Mouse (Mus musculus): Measurements from ENCODE around the gene Coro7. TPM values are rescaled to one million over a fixed set of nuclear protein-coding genes. Genes with fewer than 3 reads are reported as not detected.

Coro7 gene
- polyA plus RNA-seq, 1 experiment from 2014 or later, result 15.0 TPM

- peak overlapping the region; percentile 46; the same call in 1 of the 2 replicates for H3K27ac ChIP-seq (ENCODE audit: low read length)
- H3K4me1 ChIP-seq (ENCODE audit: control insufficient read depth, insufficient read depth, low read length), result peaks cover 28% of the 10 kb centered on the region
- no peak for ATAC-seq (ENCODE audit: insufficient number of reproducible peaks, insufficient read depth, low FRiP score, low read depth)
- peaks cover 10% of the 10 kb centered on the region for H3K36me3 ChIP-seq (ENCODE audit: control insufficient read depth, insufficient read depth, low read length)
- H3K9me3 ChIP-seq (ENCODE audit: control insufficient read depth, low read depth, low read length), result no peaks in the 10 kb centered on the region
- no peak overlapping the region for H3K9ac ChIP-seq (replicated peaks; ENCODE audit: low read depth, low read length)
- no peak overlapping the region for H3K4me3 ChIP-seq (ENCODE audit: low read depth, low read length)
- H3K4me2 ChIP-seq (replicated peaks; ENCODE audit: low read depth, low read length), result no peak overlapping the region
- 63% methylated on average over 9 of the region's 9 CpGs for WGBS
- H3K27me3 ChIP-seq (ENCODE audit: control insufficient read depth, insufficient read depth, low read length), result no peaks in the 10 kb centered on the region
Observed at GRCm38 (mm10) chr16:4656571-4657081, 23.0 kb downstream of the Coro7 start.

- WGBS, result 25% methylated on average over 11 of the region's 11 CpGs
- no peak for ATAC-seq (ENCODE audit: insufficient number of reproducible peaks, insufficient read depth, low FRiP score, low read depth)
- H3K9me3 ChIP-seq (ENCODE audit: control insufficient read depth, low read depth, low read length), result no peaks in the 10 kb centered on the region
- H3K36me3 ChIP-seq (ENCODE audit: control insufficient read depth, insufficient read depth, low read length), result peaks cover 13% of the 10 kb centered on the region
- peak overlapping the region; percentile 46; the same call in 1 of the 2 replicates for H3K27ac ChIP-seq (ENCODE audit: low read length)
- peaks cover 28% of the 10 kb centered on the region for H3K4me1 ChIP-seq (ENCODE audit: control insufficient read depth, insufficient read depth, low read length)
- H3K4me2 ChIP-seq (replicated peaks; ENCODE audit: low read depth, low read length), result no peak overlapping the region
- no peak overlapping the region for H3K9ac ChIP-seq (replicated peaks; ENCODE audit: low read depth, low read length)
- no peak overlapping the region for H3K4me3 ChIP-seq (ENCODE audit: low read depth, low read length)
- H3K27me3 ChIP-seq (ENCODE audit: control insufficient read depth, insufficient read depth, low read length), result no peaks in the 10 kb centered on the region
Observed at GRCm38 (mm10) chr16:4655764-4656570, 23.6 kb downstream of the Coro7 start.

- H3K27ac ChIP-seq (ENCODE audit: low read length), result peak overlapping the region; percentile 46; the same call in 1 of the 2 replicates
- no peak overlapping the region for H3K4me3 ChIP-seq (ENCODE audit: low read depth, low read length)
- H3K36me3 ChIP-seq (ENCODE audit: control insufficient read depth, insufficient read depth, low read length), result peaks cover 19% of the 10 kb centered on the region
- no peak for ATAC-seq (ENCODE audit: insufficient number of reproducible peaks, insufficient read depth, low FRiP score, low read depth)
- no peaks in the 10 kb centered on the region for H3K27me3 ChIP-seq (ENCODE audit: control insufficient read depth, insufficient read depth, low read length)
- no peaks in the 10 kb centered on the region for H3K9me3 ChIP-seq (ENCODE audit: control insufficient read depth, low read depth, low read length)
- peaks cover 28% of the 10 kb centered on the region for H3K4me1 ChIP-seq (ENCODE audit: control insufficient read depth, insufficient read depth, low read length)
- WGBS, result 77% methylated on average over 4 of the region's 4 CpGs
- H3K4me2 ChIP-seq (replicated peaks; ENCODE audit: low read depth, low read length), result no peak overlapping the region
- no peak overlapping the region for H3K9ac ChIP-seq (replicated peaks; ENCODE audit: low read depth, low read length)
Observed at GRCm38 (mm10) chr16:4655251-4655734, 24.3 kb downstream of the Coro7 start.

GRCm38 (mm10) chr16:4654706-4655105 lies 24.9 kb downstream of the Coro7 start:
- peaks cover 28% of the 10 kb centered on the region for H3K4me1 ChIP-seq (ENCODE audit: control insufficient read depth, insufficient read depth, low read length)
- H3K9ac ChIP-seq (replicated peaks; ENCODE audit: low read depth, low read length), result no peak overlapping the region
- peaks cover 25% of the 10 kb centered on the region for H3K36me3 ChIP-seq (ENCODE audit: control insufficient read depth, insufficient read depth, low read length)
- WGBS, result 84% methylated on average over 10 of the region's 10 CpGs
- ATAC-seq (ENCODE audit: insufficient number of reproducible peaks, insufficient read depth, low FRiP score, low read depth), result no peak
- H3K9me3 ChIP-seq (ENCODE audit: control insufficient read depth, low read depth, low read length), result no peaks in the 10 kb centered on the region
- H3K27ac ChIP-seq (ENCODE audit: low read length), result no peak overlapping the region
- H3K4me2 ChIP-seq (replicated peaks; ENCODE audit: low read depth, low read length), result no peak overlapping the region
- H3K4me3 ChIP-seq (ENCODE audit: low read depth, low read length), result no peak overlapping the region
- H3K27me3 ChIP-seq (ENCODE audit: control insufficient read depth, insufficient read depth, low read length), result no peaks in the 10 kb centered on the region

GRCm38 (mm10) chr16:4652707-4653416 lies 26.7 kb downstream of the Coro7 start:
- H3K36me3 ChIP-seq (ENCODE audit: control insufficient read depth, insufficient read depth, low read length), result peaks cover 43% of the 10 kb centered on the region
- H3K4me1 ChIP-seq (ENCODE audit: control insufficient read depth, insufficient read depth, low read length), result peaks cover 20% of the 10 kb centered on the region
- H3K4me3 ChIP-seq (ENCODE audit: low read depth, low read length), result no peak overlapping the region
- no peak for ATAC-seq (ENCODE audit: insufficient number of reproducible peaks, insufficient read depth, low FRiP score, low read depth)
- 71% methylated on average over 4 of the region's 4 CpGs for WGBS
- no peak overlapping the region for H3K9ac ChIP-seq (replicated peaks; ENCODE audit: low read depth, low read length)
- H3K4me2 ChIP-seq (replicated peaks; ENCODE audit: low read depth, low read length), result no peak overlapping the region
- no peak overlapping the region for H3K27ac ChIP-seq (ENCODE audit: low read length)
- no peaks in the 10 kb centered on the region for H3K27me3 ChIP-seq (ENCODE audit: control insufficient read depth, insufficient read depth, low read length)
- H3K9me3 ChIP-seq (ENCODE audit: control insufficient read depth, low read depth, low read length), result no peaks in the 10 kb centered on the region

GRCm38 (mm10) chr16:4651624-4652023 lies 28.0 kb downstream of the Coro7 start:
- WGBS, result 77% methylated on average over 7 of the region's 7 CpGs
- Histone ChIP-seq H3K9ac (replicated peaks; ENCODE audit: low read depth, low read length) (no peak overlapping the region), H3K9me3 (ENCODE audit: control insufficient read depth, low read depth, low read length) (no peaks in the 10 kb centered on the region), H3K36me3 (ENCODE audit: control insufficient read depth, insufficient read depth, low read length) (peaks cover 46% of the 10 kb centered on the region), H3K4me1 (ENCODE audit: control insufficient read depth, insufficient read depth, low read length) (peaks cover 30% of the 10 kb centered on the region), H3K4me2 (replicated peaks; ENCODE audit: low read depth, low read length) (no peak overlapping the region), H3K4me3 (ENCODE audit: low read depth, low read length) (no peak overlapping the region), H3K27ac (ENCODE audit: low read length) (no peak overlapping the region), H3K27me3 (ENCODE audit: control insufficient read depth, insufficient read depth, low read length) (no peaks in the 10 kb centered on the region)
- no peak for ATAC-seq (ENCODE audit: insufficient number of reproducible peaks, insufficient read depth, low FRiP score, low read depth)

- Histone ChIP-seq H3K4me1 (ENCODE audit: control insufficient read depth, insufficient read depth, low read length) (peaks cover 28% of the 10 kb centered on the region), H3K27ac (ENCODE audit: low read length) (no peak overlapping the region), H3K4me2 (replicated peaks; ENCODE audit: low read depth, low read length) (no peak overlapping the region), H3K4me3 (ENCODE audit: low read depth, low read length) (no peak overlapping the region), H3K9ac (replicated peaks; ENCODE audit: low read depth, low read length) (no peak overlapping the region), H3K36me3 (ENCODE audit: control insufficient read depth, insufficient read depth, low read length) (peaks cover 46% of the 10 kb centered on the region), H3K9me3 (ENCODE audit: control insufficient read depth, low read depth, low read length) (no peaks in the 10 kb centered on the region), H3K27me3 (ENCODE audit: control insufficient read depth, insufficient read depth, low read length) (no peaks in the 10 kb centered on the region)
- 78% methylated on average over 1 of the region's 1 CpGs for WGBS
- no peak for ATAC-seq (ENCODE audit: insufficient number of reproducible peaks, insufficient read depth, low FRiP score, low read depth)
Observed at GRCm38 (mm10) chr16:4651081-4651480, 28.5 kb downstream of the Coro7 start.

GRCm38 (mm10) chr16:4650161-4650560 lies 29.4 kb downstream of the Coro7 start:
- peaks cover 19% of the 10 kb centered on the region for H3K4me1 ChIP-seq (ENCODE audit: control insufficient read depth, insufficient read depth, low read length)
- H3K27me3 ChIP-seq (ENCODE audit: control insufficient read depth, insufficient read depth, low read length), result no peaks in the 10 kb centered on the region
- no peak overlapping the region for H3K27ac ChIP-seq (ENCODE audit: low read length)
- no peak overlapping the region for H3K4me2 ChIP-seq (replicated peaks; ENCODE audit: low read depth, low read length)
- WGBS, result 94% methylated on average over 3 of the region's 3 CpGs
- no peak overlapping the region for H3K9ac ChIP-seq (replicated peaks; ENCODE audit: low read depth, low read length)
- H3K4me3 ChIP-seq (ENCODE audit: low read depth, low read length), result no peak overlapping the region
- H3K36me3 ChIP-seq (ENCODE audit: control insufficient read depth, insufficient read depth, low read length), result peaks cover 46% of the 10 kb centered on the region
- no peak for ATAC-seq (ENCODE audit: insufficient number of reproducible peaks, insufficient read depth, low FRiP score, low read depth)
- H3K9me3 ChIP-seq (ENCODE audit: control insufficient read depth, low read depth, low read length), result no peaks in the 10 kb centered on the region

Data from stomach, embryonic 14.5 days (tissue).